Mouse (Mus musculus) hindbrain, postnatal 0 days (tissue): ENCODE measurements around the gene Nhlh2. TPM values are rescaled to one million over a fixed set of nuclear protein-coding genes. Genes with fewer than 3 reads are reported as not detected.

Source experiments
- ATAC-seq: fragments of 200-750 bp; cut with Nextera tagmentation; 2 replicates; pipeline ENCODE4 v1.8.0; 2017; ENCODE audit warnings: mild to moderate bottlenecking, moderate TSS enrichment, moderate library complexity
- DNase-seq: peaks from one replicate; pipeline ENCODE4 v3.0.0-alpha.2; 2015; ENCODE audit warnings: low spot score
- H3K27ac ChIP-seq: fragments of 300-500 bp; sonication (generic); 2 replicates; pipeline ENCODE4 v1.5.1; 2014; ENCODE audit warnings: mild to moderate bottlenecking
- H3K27me3 ChIP-seq: fragments of 300-500 bp; sonication (generic); 2 replicates; pipeline ENCODE4 v1.6.1; 2014; ENCODE audit warnings: low read length, mixed read lengths; ENCODE audit not compliant: insufficient read depth
- H3K36me3 ChIP-seq: fragments of 300-500 bp; sonication (generic); 2 replicates; pipeline ENCODE4 v1.6.1; 2014; ENCODE audit warnings: low read length, mixed read lengths; ENCODE audit not compliant: insufficient read depth
- H3K4me1 ChIP-seq: fragments of 300-500 bp; sonication (generic); 2 replicates; pipeline ENCODE4 v1.6.1; 2014; ENCODE audit warnings: antibody characterized with exemption, low read length, mixed read lengths; ENCODE audit not compliant: insufficient read depth
- H3K4me2 ChIP-seq: fragments of 300-500 bp; sonication (generic); 2 replicates; pipeline ENCODE4 v1.6.1; 2014; ENCODE audit warnings: low read depth, mild to moderate bottlenecking, low read length, moderate library complexity, mixed read lengths
- H3K4me3 ChIP-seq: fragments of 300-500 bp; sonication (generic); 2 replicates; pipeline ENCODE4 v1.5.1; 2014; ENCODE audit warnings: low read length
- H3K9ac ChIP-seq: fragments of 300-500 bp; sonication (generic); replicated peaks from 2 replicates; pipeline ENCODE4 v1.6.1; 2014; ENCODE audit warnings: mild to moderate bottlenecking, low read length, moderate library complexity, mixed read lengths
- H3K9me3 ChIP-seq: fragments of 300-500 bp; sonication (generic); 2 replicates; pipeline ENCODE4 v1.6.1; 2016; ENCODE audit warnings: low read length, mixed read lengths
- CTCF ChIP-seq: IDR thresholded peaks from 2 replicates; pipeline ENCODE4 v1.5.1; 2016; ENCODE audit warnings: antibody characterized with exemption, control low read depth, low read depth
- WGBS: fragments of 180-500 bp; shearing (Covaris S2); extraction: QIAGEN DNeasy Blood & Tissue Kit; methylation state at CpG from one replicate; pipeline ENCODE4 v1.1.7; 2014; 5-methylcytosine and 5-hydroxymethylcytosine counted together
- polyA plus RNA-seq: library from polyadenylated mRNA; unstranded; fragments of >200 nt; fragmentation: Nextera tagmentation; extraction: Ambion mirVana; gene quantifications from 2 replicates; pipeline ENCODE4 v1.2.1, GENCODE M21; 2015
- total RNA-seq: library from RNA; depleted of rRNA; stranded (reverse); fragments of >200 nt; gene quantifications from 2 replicates; pipeline ENCODE4 v1.2.3, GENCODE M21; 2014

Gene Nhlh2
- total and polyA plus RNA-seq, 2 experiments from 2014 or later: 25.1 to 31.9 TPM

DNA sequence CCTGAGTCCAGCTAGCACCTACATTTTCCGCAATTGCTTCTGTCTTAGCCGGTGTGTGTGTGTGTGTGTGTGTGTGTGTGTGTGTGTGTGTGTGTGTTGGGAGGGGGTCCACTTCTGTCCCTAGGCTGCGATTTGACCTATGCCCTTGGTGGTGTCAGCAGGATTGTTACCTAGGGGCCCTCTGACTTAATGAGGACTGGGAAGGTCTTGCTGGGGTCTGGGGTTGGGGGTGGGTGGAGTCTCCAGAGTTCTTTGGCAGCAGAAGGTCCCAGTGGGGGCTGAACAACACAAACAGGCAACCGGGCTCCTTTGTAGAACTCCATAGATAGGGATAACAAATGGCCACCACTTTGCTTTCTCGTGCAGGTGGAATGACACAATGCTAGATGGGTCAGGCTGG lies 14.0 kb downstream of the Nhlh2 start:
- H3K4me3 ChIP-seq: peak overlapping the region; percentile 26
- 9% methylated on average over 5 of the region's 5 CpGs for WGBS
- no peaks in the 10 kb centered on the region for H3K9me3 ChIP-seq
- DNase-seq: no peak
- no peak overlapping the region for H3K27ac ChIP-seq
- no peak overlapping the region for H3K9ac ChIP-seq
- ATAC-seq: peak; percentile 21; the same call in 1 of the 2 replicates
- no peak for TF ChIP-seq CTCF
- 0 out of 2 replicates have a peak, but pooled peaks cover 6% of the 10 kb centered on the region for H3K4me1 ChIP-seq
- no peaks in the 10 kb centered on the region for H3K36me3 ChIP-seq
- peak overlapping the region; percentile 55 for H3K4me2 ChIP-seq
- H3K27me3 ChIP-seq: no peaks in the 10 kb centered on the region

DNA sequence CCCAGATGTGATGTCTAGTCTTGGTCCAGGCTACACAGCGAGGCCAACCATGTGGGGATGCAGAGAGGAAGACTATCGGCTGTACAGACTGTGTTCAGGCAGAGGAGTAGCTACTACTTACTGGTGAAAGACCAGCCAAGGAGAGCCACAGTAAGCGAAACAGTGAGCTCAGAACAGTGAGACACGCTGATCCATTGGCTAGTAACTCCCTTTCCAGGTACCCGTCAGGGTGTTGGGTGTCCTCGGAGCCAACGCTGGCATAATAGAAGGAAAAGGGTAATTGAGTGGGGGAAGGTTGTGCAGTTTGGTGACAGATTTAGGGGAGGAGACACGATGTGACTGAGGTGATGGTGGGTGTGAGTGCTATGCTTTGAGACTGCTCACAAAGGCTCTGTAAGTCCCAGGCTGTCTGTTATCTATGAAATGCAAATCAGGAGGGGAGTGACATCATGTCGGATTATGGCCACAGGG lies 15.1 kb downstream of the Nhlh2 start:
- Histone ChIP-seq H3K4me1 (0 out of 2 replicates have a peak, but pooled peaks cover 6% of the 10 kb centered on the region), H3K9me3 (no peaks in the 10 kb centered on the region), H3K27me3 (no peaks in the 10 kb centered on the region), H3K9ac (no peak overlapping the region), H3K4me3 (no peak overlapping the region), H3K27ac (no peak overlapping the region), H3K36me3 (no peaks in the 10 kb centered on the region), H3K4me2 (no peak overlapping the region)
- no peak for TF ChIP-seq CTCF
- WGBS: 41% methylated on average over 9 of the region's 9 CpGs
- DNase-seq: no peak
- ATAC-seq: no peak

GRCm38 (mm10) chr3:102025659-102026058 lies 15.8 kb downstream of the Nhlh2 start:
- Histone ChIP-seq H3K4me3 (no peak overlapping the region), H3K27ac (no peak overlapping the region), H3K4me2 (no peak overlapping the region), H3K27me3 (no peaks in the 10 kb centered on the region), H3K9me3 (no peaks in the 10 kb centered on the region), H3K9ac (no peak overlapping the region), H3K4me1 (0 out of 2 replicates have a peak, but pooled peaks cover 6% of the 10 kb centered on the region), H3K36me3 (no peaks in the 10 kb centered on the region)
- DNase-seq (no peak), ATAC-seq (no peak)
- TF ChIP-seq CTCF: no peak
- 76% methylated on average over 5 of the region's 5 CpGs for WGBS

DNA sequence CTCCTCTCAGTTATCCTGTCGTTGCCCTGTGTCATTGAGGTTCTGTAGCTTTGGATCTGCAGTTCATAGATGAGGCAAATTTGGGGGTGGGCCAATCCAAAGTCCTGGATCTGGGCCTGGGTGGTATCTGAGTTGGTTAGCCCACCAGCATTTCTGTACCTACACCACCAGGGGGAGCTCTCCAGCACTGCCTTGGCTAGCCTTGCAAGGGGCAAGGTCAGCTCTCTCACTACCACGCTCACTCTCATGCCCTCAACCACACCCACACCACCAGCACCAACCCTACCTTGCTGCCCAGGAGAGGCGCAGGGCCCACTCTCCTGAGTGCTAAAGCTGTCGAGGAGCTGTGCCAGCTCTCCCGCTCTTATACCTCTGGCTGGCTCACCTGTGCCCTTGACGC lies 18.0 kb downstream of the Nhlh2 start:
- Histone ChIP-seq H3K4me1 (0 out of 2 replicates have a peak, but pooled peaks cover 6% of the 10 kb centered on the region), H3K27ac (no peak overlapping the region), H3K36me3 (no peaks in the 10 kb centered on the region), H3K4me2 (no peak overlapping the region), H3K9me3 (no peaks in the 10 kb centered on the region), H3K27me3 (no peaks in the 10 kb centered on the region), H3K9ac (no peak overlapping the region), H3K4me3 (no peak overlapping the region)
- DNase-seq (no peak), ATAC-seq (no peak)
- WGBS: 71% methylated on average over 6 of the region's 6 CpGs
- peak; percentile 62 for TF ChIP-seq CTCF

GRCm38 (mm10) chr3:102037806-102038205 lies 27.9 kb downstream of the Nhlh2 start:
- Histone ChIP-seq H3K9me3 (no peaks in the 10 kb centered on the region), H3K27ac (no peak overlapping the region), H3K9ac (no peak overlapping the region), H3K36me3 (no peaks in the 10 kb centered on the region), H3K27me3 (no peaks in the 10 kb centered on the region), H3K4me3 (no peak overlapping the region), H3K4me1 (no peaks in the 10 kb centered on the region), H3K4me2 (no peak overlapping the region)
- WGBS: 84% methylated on average over 5 of the region's 5 CpGs
- no peak for TF ChIP-seq CTCF
- ATAC-seq: no peak
- DNase-seq: no peak

GRCm38 (mm10) chr3:102038608-102039007 lies 28.7 kb downstream of the Nhlh2 start:
- WGBS: 62% methylated on average over 6 of the region's 6 CpGs
- no peak overlapping the region for H3K27ac ChIP-seq
- no peak overlapping the region for H3K4me3 ChIP-seq
- no peak for DNase-seq
- no peaks in the 10 kb centered on the region for H3K27me3 ChIP-seq
- H3K4me1 ChIP-seq: no peaks in the 10 kb centered on the region
- no peak for TF ChIP-seq CTCF
- no peak overlapping the region for H3K4me2 ChIP-seq
- H3K9me3 ChIP-seq: no peaks in the 10 kb centered on the region
- H3K9ac ChIP-seq: no peak overlapping the region
- ATAC-seq: no peak
- no peaks in the 10 kb centered on the region for H3K36me3 ChIP-seq

GRCm38 (mm10) chr3:102041632-102042031 lies 31.8 kb downstream of the Nhlh2 start:
- no peak for ATAC-seq
- 88% methylated on average over 4 of the region's 4 CpGs for WGBS
- no peak for TF ChIP-seq CTCF

More at GRCm38 (mm10) chr3:102041632-102042031, 31.8 kb downstream of the Nhlh2 start:
- no peak for DNase-seq
- H3K9ac ChIP-seq: no peak overlapping the region
- H3K27ac ChIP-seq: no peak overlapping the region
- no peak overlapping the region for H3K4me3 ChIP-seq
- H3K36me3 ChIP-seq: no peaks in the 10 kb centered on the region
- no peaks in the 10 kb centered on the region for H3K4me1 ChIP-seq
- H3K9me3 ChIP-seq: no peaks in the 10 kb centered on the region
- no peaks in the 10 kb centered on the region for H3K27me3 ChIP-seq
- H3K4me2 ChIP-seq: no peak overlapping the region
